Mouse (Mus musculus) MEL (cell line): ENCODE measurements at regions not wholly inside any gene's neighbourhood (a gene's known extent, or its start where the extent isn't known, plus 50 kb on each side); places are given as distances from the start of the nearest gene placed in this dataset.

Experiments used
- BHLHE40 ChIP-seq: IDR thresholded peaks from 2 replicates; pipeline ENCODE4 v1.6.1; 2012; ENCODE audit warnings: low read depth, mild to moderate bottlenecking, inconsistent platforms, low read length, improper control_type of control experiment, borderline replicate concordance
- CTCF ChIP-seq, 3 experiments: IDR thresholded peaks in 2 of 3; conservative IDR thresholded peaks in 1 of 3; 2 replicates each; pipeline ENCODE4 v1.5.1; 2011 to 2012; ENCODE audit warnings: low read length in 3 of 3, low read depth in 2 of 3, mild to moderate bottlenecking in 2 of 3, improper control_type of control experiment in 1 of 3, inconsistent platforms in 1 of 3, mixed read lengths in 1 of 3, moderate library complexity in 1 of 3; ENCODE audit not compliant: control insufficient read depth in 1 of 3, insufficient read depth in 1 of 3, poor library complexity in 1 of 3, severe bottlenecking in 1 of 3
- E2F4 ChIP-seq: IDR thresholded peaks from 2 replicates; pipeline ENCODE4 v1.6.1; 2011; ENCODE audit warnings: low read depth, low read length, improper control_type of control experiment, borderline replicate concordance
- ELF1 ChIP-seq: IDR thresholded peaks from 2 replicates; pipeline ENCODE4 v1.6.1; 2014; ENCODE audit warnings: low read depth, mild to moderate bottlenecking, inconsistent platforms, low read length, improper control_type of control experiment, moderate library complexity
- ETS1 ChIP-seq: IDR thresholded peaks from 2 replicates; pipeline ENCODE4 v1.6.1; 2012; ENCODE audit warnings: low read depth, mild to moderate bottlenecking, inconsistent platforms, low read length, improper control_type of control experiment, moderate library complexity
- MAZ ChIP-seq: IDR thresholded peaks from 2 replicates; pipeline ENCODE4 v1.6.1; 2012; ENCODE audit warnings: low read depth, mild to moderate bottlenecking, inconsistent platforms, low read length, improper control_type of control experiment
- NELFE ChIP-seq: IDR thresholded peaks from 2 replicates; pipeline ENCODE4 v1.6.1; 2011; ENCODE audit warnings: low read depth, low read length, improper control_type of control experiment
- NRF1 ChIP-seq: IDR thresholded peaks from 2 replicates; pipeline ENCODE4 v1.6.1; 2014; ENCODE audit warnings: low read depth, mild to moderate bottlenecking, inconsistent platforms, low read length, improper control_type of control experiment, moderate library complexity; ENCODE audit not compliant: poor library complexity, insufficient read depth, severe bottlenecking
- POLR2A ChIP-seq, 2 experiments: IDR thresholded peaks; 2 replicates each; pipeline ENCODE4 v1.6.1; 2011 to 2012; ENCODE audit warnings: low read length in 2 of 2, mild to moderate bottlenecking in 2 of 2, control low read depth in 1 of 2, improper control_type of control experiment in 1 of 2, low read depth in 1 of 2, moderate library complexity in 1 of 2; ENCODE audit not compliant: control insufficient read depth in 1 of 2, insufficient read depth in 1 of 2, poor library complexity in 1 of 2
- SIN3A ChIP-seq: IDR thresholded peaks from 2 replicates; pipeline ENCODE4 v1.6.1; 2012; ENCODE audit warnings: low read length, improper control_type of control experiment, inconsistent platforms
- ZC3H11A ChIP-seq: IDR thresholded peaks from 2 replicates; pipeline ENCODE4 v1.6.1; 2012; ENCODE audit warnings: low read depth, mild to moderate bottlenecking, inconsistent platforms, low read length, improper control_type of control experiment

- TF ChIP-seq CTCF (IDR thresholded peaks at IDR 0.05 in 2 of 3, conservative IDR thresholded peaks at IDR 0.05 in 1 of 3; ENCODE audit: control insufficient read depth in 1 of 3, insufficient read depth in 1 of 3, low read depth in 2 of 3, low read length in 3 of 3, poor library complexity in 1 of 3, severe bottlenecking in 1 of 3): no peak
- TF ChIP-seq SIN3A: no peak
- TF ChIP-seq BHLHE40: no peak
- no peak for TF ChIP-seq POLR2A (IDR thresholded peaks at IDR 0.05; ENCODE audit: control insufficient read depth in 1 of 2, insufficient read depth in 1 of 2, low read depth in 1 of 2, low read length in 2 of 2, poor library complexity in 1 of 2)
- TF ChIP-seq ELF1: no peak
- TF ChIP-seq ZC3H11A: no peak
- TF ChIP-seq MAZ: no peak
- no peak for TF ChIP-seq E2F4
- TF ChIP-seq NRF1: no peak
- no peak for TF ChIP-seq NELFE
- TF ChIP-seq ETS1: no peak
Measured at GRCm38 (mm10) chrX:135075903-135076302, 66.9 kb upstream of the Zmat1 start.
